Mouse (Mus musculus) layer of hippocampus, adult 8-10 months (tissue): ENCODE results near the gene Lce1a2. TPM values are rescaled to one million over a fixed set of nuclear protein-coding genes. Genes with fewer than 3 reads are reported as not detected.
"Not testable (repeated sequence)": the region's sequence is repeated elsewhere in the genome, so short reads cannot be mapped to it uniquely, and the experiment has no call there.

Experiments used
- DNase-seq, 2 experiments: peaks; one replicate each; pipeline ENCODE4 v3.0.0; 2022; ENCODE audit warnings: low spot score in 2 of 2
- total RNA-seq, 4 experiments: library from RNA; stranded (reverse); gene quantifications; 2 replicates each; pipeline ENCODE4 v1.2.4; 2022

The Lce1a2 gene
- not detected for total RNA-seq

DNA sequence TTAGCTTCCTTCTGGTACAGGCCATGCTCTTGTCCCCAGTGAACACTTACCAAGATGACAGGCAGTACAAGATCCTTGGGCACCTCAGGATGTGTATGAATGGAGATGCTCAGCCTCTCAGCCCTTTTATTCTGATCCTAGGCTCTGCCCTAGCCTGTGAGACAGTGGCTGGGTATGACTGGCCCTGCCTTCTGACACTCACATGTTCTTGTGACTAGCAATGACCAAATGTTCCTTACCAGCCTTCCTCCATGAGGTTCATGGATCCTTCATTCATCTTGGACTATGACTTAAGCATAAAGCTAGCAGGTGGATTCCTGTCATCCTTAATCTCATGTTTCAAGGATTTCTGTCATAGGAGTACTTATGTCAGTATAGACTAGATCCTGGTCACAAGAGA is at the start of gene Lce1a2:
Lce1a2 (minus strand) TSS at position 101 of the 400 bp plus-strand sequence.
- no peak for DNase-seq

DNA sequence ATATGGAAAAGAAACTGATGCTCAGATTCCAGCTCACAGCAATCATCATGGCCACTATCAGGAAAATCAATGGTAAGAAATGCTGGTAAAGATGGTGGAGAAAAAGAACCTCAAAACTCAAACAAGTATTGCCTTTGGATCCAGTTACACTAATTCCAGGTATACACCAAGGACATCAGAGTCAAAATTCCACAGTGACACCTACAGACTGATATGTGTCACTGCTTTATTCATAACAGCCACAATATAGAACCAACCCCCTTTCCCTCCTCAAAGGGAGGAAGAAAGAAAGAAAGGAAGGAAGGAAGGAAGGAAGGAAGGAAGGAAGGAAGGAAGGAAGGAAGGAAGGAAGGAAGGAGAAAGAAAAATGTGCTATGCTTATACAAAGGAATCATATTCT is 45.0 kb upstream of the Lce1a2 start:
- DNase-seq = no peak

DNA sequence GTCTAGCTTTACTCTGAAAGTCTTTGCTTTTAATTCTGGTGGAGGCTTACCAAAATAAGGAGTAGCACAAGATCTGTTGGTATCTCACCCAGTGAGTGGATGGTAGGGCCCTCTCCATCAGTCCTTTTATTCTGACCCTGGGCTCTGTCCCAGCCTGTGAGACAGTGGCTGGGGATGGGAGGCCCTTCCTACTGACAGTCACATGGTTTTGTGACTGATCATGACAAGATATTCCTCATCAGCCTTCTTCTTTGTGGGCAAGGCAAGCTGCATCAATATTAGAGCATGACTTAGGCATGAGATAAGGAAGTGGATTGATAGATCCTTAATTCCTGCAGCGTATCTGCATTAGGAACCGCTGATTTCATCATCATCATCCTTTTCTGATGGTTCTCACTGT is 38.9 kb upstream of the Lce1a2 start, which contains the start of gene Lce1e:
Lce1e (minus strand) TSS at position 101 of the 400 bp plus-strand sequence.
- DNase-seq = no peak

DNA sequence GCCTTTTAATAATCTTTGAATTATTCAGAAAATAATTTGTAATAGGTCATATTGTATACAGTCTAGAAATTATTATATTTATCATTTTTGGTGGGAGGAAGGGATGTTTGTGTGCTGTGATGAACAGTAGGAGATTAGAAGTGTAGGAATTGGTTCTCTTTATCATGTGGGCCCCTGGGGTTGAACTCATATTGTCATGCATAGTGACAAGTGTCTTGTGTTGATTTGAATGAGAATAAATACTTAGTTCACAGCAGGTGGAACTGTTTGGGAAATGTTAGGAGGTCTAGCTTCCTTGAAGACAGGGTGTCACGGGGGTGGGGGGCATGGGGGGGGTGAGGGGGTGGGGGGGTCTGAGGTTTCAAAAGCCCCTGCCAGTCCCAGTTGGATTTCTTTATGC is 24.5 kb upstream of the Lce1a2 start:
- no peak for DNase-seq

DNA sequence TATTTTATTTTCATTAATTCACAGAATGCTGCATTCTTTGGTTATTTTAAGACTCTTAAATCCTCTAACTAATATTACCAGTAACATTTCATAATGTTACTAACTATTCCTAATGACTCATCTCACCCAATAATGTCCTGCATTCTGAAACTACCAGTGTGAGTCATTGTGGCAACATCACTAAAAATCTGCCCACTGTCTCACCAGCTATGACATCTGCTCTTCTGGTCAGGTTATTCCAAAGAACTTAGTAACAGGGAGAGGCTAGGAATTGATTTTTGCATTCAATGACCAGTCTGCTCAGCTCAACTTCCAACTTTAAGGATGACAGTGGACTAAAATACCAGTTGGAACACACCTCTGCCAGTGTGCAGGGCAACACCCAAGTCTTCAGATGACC is 21.6 kb upstream of the Lce1a2 start:
- DNase-seq = no peak

DNA sequence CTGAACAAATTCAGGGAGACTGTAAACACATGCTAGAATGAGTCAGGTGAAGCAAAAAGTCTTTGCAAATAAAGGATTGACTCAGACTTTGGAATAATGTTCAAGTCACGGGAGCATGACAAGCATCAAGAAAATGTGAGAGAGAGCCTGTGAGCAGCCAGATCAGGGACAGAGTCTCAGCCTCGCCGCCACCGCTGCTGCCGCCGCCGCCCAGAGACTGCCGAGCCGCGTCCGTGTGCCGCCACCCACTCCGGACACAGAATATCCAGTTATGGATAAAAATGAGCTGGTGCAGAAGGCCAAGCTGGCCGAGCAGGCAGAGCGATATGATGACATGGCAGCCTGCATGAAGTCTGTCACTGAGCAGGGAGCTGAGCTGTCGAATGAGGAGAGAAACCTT is 19.0 kb upstream of the Lce1a2 start:
- DNase-seq = not testable (repeated sequence)

DNA sequence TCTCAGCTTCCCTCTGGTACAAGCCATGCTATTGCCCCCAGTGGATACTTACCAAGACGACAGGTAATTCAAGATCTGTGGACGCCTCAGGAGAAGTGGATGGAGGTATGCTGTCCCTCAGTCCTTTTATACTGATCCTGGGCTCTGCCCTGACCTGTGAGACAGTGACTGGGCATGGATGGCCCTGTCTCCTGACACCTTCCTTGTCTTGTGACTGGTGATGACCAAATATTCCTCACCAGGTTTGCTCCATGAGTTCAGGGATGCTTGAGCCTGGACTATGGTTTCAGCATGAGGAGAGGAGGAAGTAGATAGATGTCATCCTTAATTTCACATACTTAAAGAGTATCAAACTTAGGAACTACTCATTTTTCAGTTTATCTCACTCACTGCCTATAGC is 17.0 kb upstream of the Lce1a2 start, which contains the start of gene Lce1d:
Lce1d (minus strand) TSS at position 101 of the 400 bp plus-strand sequence.
- DNase-seq = no peak

DNA sequence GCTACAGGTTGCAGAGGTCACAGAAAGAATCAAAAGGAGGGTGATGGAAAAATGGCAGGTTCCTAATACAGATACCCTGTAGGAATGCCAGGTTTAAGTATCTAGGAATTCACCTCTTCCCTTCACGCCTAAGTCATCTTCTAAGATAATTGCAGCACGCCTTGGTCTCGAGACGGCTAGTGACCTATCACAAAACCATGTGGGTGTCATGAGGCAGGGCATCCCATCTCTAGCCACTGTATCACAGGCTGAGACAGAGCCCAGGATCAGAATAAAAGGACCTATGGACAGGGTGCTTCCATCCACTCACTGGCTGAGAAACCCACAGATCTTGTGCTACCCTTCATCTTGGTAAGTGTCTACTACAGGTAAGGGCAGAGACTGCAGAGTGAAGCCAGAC is 8.8 kb upstream of the Lce1a2 start, which contains the start of gene Lce1c:
Lce1c (plus strand) TSS at position 301 of the 400 bp plus-strand sequence.
- DNase-seq = no peak

DNA sequence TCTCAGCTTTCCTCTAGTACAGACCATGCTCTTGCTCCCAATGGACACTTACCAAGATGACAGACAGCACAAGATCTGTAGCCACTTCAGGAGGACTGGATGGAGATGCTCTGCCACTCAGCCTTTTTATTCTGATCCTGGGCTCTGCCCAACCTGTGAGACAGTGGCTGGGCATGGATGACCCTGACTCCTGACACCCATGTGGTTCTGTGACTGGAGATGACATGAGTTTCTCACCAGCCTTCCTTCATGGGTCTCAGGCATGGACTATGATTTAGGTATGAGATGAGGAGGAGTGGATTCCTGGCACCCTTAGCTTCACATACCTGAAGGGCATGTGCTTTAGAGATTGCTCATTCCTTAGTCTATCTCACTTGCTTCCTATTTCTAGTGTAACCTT is 13.3 kb downstream of the Lce1a2 start, which contains the start of gene Lce1b:
Lce1b (minus strand) TSS at position 101 of the 400 bp plus-strand sequence.
- DNase-seq = no peak

DNA sequence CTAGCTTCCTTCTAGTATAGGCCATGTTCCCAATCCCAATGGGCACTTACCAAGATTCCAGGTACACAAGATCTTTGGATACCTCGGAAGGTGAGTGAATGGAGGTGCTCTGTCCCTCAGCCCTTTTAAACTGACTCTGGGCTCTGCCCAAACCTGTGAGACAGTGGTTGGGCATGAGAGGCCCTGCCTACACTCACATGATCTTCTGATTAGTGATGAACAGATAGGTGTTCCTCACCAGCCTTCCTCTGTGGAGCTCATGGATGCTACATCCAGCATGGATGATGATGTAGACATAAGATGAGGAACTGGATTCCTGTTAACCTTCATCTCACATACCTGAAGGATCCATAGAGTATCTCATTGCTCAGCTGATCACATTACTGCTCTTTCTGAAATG is 21.9 kb downstream of the Lce1a2 start, which contains the start of gene Lce1a1:
Lce1a1 (minus strand) TSS at position 101 of the 400 bp plus-strand sequence.
- DNase-seq = no peak

DNA sequence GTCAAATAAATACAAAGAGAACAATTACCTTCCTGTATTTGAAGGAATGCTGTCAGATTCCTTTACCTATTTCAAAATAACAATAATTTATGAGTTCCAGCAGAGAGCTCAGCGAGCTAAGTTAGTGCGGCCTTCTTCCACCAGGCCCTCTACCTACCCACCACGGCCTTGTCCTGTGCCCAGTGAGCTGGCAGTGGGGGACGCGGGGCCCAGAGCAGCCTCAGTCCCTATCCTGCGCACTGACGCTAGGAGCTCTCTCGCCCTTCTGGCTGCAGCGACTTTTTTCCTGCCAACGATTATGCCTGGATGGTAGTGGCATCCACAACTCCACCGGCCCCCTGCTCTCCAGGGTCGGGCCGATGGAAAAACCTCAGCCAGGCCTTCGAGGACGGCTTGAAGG is 30.3 kb downstream of the Lce1a2 start:
- no peak for DNase-seq

DNA sequence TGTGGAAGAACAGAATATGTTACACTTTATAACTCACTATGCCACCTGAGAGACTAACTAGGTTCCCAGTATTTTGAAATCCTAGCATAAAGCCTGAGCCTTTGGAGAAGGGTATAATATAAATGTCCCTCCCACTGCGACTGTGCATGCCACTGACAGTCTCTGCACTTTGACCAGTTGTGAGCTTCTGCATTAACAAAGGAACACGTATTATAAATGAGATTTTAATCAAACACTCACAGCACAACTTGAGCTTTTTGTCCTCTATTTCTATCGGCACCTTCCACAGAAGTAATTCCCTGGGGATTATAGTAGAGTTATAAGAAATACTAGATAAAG is 31.5 kb downstream of the Lce1a2 start:
- no peak for DNase-seq

DNA sequence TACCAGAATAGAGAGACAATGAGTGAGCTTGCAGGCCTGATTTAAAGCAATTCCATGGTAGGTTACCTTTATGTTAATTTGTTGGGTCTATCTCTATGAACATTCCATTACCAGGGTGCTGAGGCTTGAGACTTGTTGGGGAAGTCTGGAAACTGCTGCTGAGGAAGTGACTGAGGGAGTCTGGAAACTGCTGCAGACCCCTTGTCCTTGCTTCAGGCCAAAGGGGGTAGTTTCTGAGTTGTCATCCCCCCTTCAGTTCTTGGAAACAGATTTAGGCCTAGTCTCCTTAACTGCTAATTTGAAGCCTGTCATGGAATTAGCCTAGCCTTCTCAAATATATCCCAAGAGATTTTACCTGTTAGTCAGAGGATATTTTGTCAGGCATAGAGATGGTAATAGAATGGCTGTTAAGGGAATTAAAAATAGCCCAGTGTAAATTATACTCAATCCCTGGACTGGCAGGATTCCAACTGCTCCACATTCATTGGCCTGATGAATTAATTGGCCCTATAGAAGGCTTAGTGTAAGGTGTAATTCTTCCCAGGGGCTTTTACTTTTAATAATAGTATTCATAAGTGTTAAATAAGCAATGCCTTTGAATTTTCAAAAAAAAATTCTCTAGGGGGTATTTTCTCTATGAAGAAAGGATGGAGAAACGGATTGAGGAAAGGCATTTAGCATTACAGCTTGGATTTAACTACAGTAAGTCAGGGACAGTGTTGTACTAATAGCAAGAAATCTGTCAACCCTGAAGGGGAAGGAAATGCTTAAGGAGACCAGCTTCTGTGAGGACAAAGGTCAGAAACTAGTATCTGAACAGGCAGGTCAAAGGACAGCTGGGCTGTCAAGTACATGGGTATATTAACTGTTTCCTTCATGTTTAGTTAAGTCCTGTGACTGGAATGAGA is 32.1 kb downstream of the Lce1a2 start:
- no peak for DNase-seq

DNA sequence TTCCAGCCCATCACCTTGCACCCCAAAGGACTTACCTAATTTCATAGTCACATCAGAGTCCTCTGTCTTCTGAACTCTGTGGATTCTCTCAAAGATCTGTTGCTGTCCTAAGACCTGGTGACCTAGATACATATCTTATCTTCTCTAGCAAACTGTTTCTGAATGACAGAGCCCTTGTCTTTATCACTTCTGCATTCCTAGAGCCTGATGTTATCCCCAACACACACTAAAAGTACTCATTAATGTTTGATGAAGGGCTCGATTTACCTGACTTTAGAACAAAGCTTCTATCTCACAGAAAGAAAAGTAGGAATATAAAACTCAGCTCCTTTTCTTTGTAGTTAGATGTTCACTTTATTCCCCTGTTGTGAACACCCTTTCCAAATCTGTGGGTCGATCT is 48.6 kb downstream of the Lce1a2 start, which contains the start of gene Lce6a:
Lce6a (minus strand) TSS at position 101 of the 400 bp plus-strand sequence.
- DNase-seq = no peak

Other genes with a start within 250 kb of the Lce1a2 start
- 1 to 10 TPM; 2.3 to 7.0 (median 3.9) TPM for gene Gm9774, start 240.9 kb downstream of the Lce1a2 start, total RNA-seq
- not detected for gene Sprr2k, start 237.7 kb downstream of the Lce1a2 start, total RNA-seq
- gene Sprr1b, start 231.5 kb downstream of the Lce1a2 start, total RNA-seq = not detected
- not detected for gene Sprr3, start 211.6 kb downstream of the Lce1a2 start, total RNA-seq
- gene Sprr1a, start 184.4 kb downstream of the Lce1a2 start, total RNA-seq = not detected
- not detected for gene Sprr4, start 169.8 kb downstream of the Lce1a2 start, total RNA-seq
- gene 2310046K23Rik, start 135.8 kb downstream of the Lce1a2 start, total RNA-seq = not detected
- gene Ivl, start 96.6 kb downstream of the Lce1a2 start, total RNA-seq = not detected
- gene Smcp, start 81.3 kb downstream of the Lce1a2 start, total RNA-seq = not detected
- gene 2210017I01Rik, start 62.8 kb downstream of the Lce1a2 start, total RNA-seq = not detected
- not detected for gene Lce6a, start 48.7 kb downstream of the Lce1a2 start, total RNA-seq
- not detected for gene Lce1a1, start 22.0 kb downstream of the Lce1a2 start, total RNA-seq
- gene Lce1b, start 13.4 kb downstream of the Lce1a2 start, total RNA-seq = not detected
- not detected for gene Lce1c, start 8.9 kb upstream of the Lce1a2 start, total RNA-seq
- not detected for gene Lce1d, start 16.9 kb upstream of the Lce1a2 start, total RNA-seq
- not detected for gene Lce1e, start 38.8 kb upstream of the Lce1a2 start, total RNA-seq
- gene Lce1f, start 50.0 kb upstream of the Lce1a2 start, total RNA-seq = not detected
- gene Gm38119, start 68.8 kb upstream of the Lce1a2 start, total RNA-seq = not detected
- not detected for gene Lce1g, start 82.0 kb upstream of the Lce1a2 start, total RNA-seq
- gene Lce1h, start 94.8 kb upstream of the Lce1a2 start, total RNA-seq = not detected
- gene Lce1i, start 108.6 kb upstream of the Lce1a2 start, total RNA-seq = not detected
- gene Lce1j, start 120.2 kb upstream of the Lce1a2 start, total RNA-seq = not detected
- not detected for gene Lce1k, start 137.6 kb upstream of the Lce1a2 start, total RNA-seq
- not detected for gene Kprp, start 156.9 kb upstream of the Lce1a2 start, total RNA-seq
- gene Lce1l, start 181.0 kb upstream of the Lce1a2 start, total RNA-seq = not detected
- not detected for gene 2310050C09Rik, start 199.9 kb upstream of the Lce1a2 start, total RNA-seq